Mouse (Mus musculus) erythroblast, embryonic 14.5 days (primary cell): ENCODE data around the gene Parva.

Source experiments
- GATA1 ChIP-seq: IDR thresholded peaks from 2 replicates; pipeline ENCODE4 v1.6.1; 2012; ENCODE audit warnings: low read length, inconsistent platforms, mixed read lengths
- TAL1 ChIP-seq: IDR thresholded peaks from 3 replicates; pipeline ENCODE4 v1.6.1; 2012; ENCODE audit warnings: low read length, inconsistent platforms, mixed read lengths

DNA sequence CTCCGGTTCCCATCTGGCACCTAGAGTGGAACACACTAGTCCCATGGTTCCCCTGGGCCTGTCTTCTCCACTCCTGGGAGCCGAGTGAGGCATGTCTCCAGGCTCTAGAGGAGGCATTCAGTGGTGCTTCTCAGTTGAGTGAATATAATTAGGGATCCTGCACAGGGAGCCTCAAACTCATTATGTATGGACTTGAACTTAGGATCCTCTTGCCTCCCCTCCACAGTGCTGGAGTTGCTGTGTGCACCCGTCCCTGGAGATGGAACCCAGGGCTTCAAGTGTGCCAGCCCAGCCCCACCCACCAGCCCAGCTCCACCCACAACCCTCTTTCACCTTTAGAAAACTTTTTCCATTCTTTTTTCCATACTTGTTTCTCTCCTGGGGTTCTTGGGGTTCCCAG lies 106.8 kb downstream of the Parva start:
- TF ChIP-seq GATA1: no peak
- TF ChIP-seq TAL1: no peak
